Mouse (Mus musculus): ENCODE measurements around the gene D5Ertd579e. TPM values are rescaled to one million over a fixed set of nuclear protein-coding genes. Genes with fewer than 3 reads are reported as not detected.

Gene D5Ertd579e
- total and polyA plus RNA-seq, 2 experiments from 2014 or later: 34.2 to 71.1 TPM

DNA sequence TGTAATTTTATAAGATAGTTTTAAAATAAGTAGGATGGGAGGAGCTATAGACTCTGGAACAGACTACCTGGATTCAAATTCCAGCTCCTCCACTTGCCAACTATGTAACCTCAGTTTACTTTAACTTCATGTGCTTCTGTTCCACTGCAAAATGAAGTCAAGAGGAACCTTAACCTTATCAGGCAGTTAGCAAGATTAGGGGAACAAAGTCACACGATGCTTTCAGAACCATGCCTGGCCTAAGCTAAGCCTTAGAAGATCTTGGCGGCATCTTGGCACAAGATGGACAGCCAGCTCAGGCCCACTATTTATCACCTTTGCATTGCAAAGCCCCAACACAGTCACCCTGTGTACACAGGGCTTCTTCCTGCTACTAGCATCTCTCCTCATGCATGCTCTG lies 116.8 kb downstream of the D5Ertd579e start:
- H3K27ac ChIP-seq (ENCODE audit: low read depth, low read length): no peak overlapping the region
- no peaks in the 10 kb centered on the region for H3K9me3 ChIP-seq (ENCODE audit: low read length)
- WGBS: 86% methylated on average over 2 of the region's 2 CpGs
- DNase-seq (ENCODE audit: low spot score) (no peak), ATAC-seq (ENCODE audit: low FRiP score) (no peak)
- H3K4me1 ChIP-seq (ENCODE audit: insufficient read depth, low read length): peaks cover 4% of the 10 kb centered on the region; the same call in 1 of the 2 replicates
- H3K36me3 ChIP-seq (ENCODE audit: insufficient read depth, low read length): no peaks in the 10 kb centered on the region
- H3K4me2 ChIP-seq (ENCODE audit: low read depth, low read length, poor library complexity, severe bottlenecking): no peak overlapping the region
- TF ChIP-seq CTCF (IDR thresholded peaks at IDR 0.05): no peak
- no peaks in the 10 kb centered on the region for H3K27me3 ChIP-seq (ENCODE audit: insufficient read depth, low read length)
- no peak overlapping the region for H3K4me3 ChIP-seq (ENCODE audit: low read depth, low read length)
- H3K9ac ChIP-seq (replicated peaks; ENCODE audit: low read length, poor library complexity, severe bottlenecking): no peak overlapping the region

DNA sequence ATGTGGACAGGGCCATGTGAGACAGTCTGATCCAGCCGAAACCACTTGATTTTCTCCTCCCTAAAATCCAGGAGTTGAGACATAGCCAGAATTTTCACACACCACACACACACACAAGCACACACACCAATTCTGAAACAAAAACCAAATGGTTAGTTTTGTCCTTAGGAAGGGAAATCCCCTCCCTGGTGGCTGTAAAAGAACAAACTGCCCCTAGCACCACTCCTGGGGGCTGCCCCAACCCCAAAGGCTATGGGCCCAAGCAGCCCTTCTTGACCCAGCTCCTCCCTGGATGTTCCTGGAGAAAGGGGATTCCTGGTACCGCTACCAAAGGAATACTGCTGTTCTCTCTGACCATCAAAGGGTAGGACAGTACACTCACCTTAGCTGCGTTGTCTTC lies 119.4 kb downstream of the D5Ertd579e start:
- TF ChIP-seq CTCF (IDR thresholded peaks at IDR 0.05): no peak
- ATAC-seq (ENCODE audit: low FRiP score): no peak

DNA sequence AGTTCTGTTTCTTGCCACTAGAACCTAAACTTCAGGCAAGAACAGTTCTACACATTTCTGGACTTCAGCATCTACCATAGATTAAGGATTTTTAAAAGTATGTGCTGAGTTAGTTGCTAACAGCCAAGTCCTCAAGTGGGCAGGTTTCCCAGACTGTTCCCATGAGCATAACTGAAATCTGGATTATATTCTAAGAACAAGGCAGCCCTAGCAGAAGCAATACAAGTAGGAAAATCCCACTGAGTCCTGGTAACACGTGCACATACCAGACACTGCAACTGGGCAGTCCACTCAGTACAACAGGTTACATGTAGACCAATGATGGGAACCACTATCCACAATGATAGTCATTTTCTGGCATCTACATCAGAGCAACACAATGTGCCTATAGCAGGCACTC lies 120.1 kb downstream of the D5Ertd579e start:
- ATAC-seq (ENCODE audit: low FRiP score) (no peak), DNase-seq (ENCODE audit: low spot score) (no peak)
- 76% methylated on average over 1 of the region's 1 CpGs for WGBS
- Histone ChIP-seq H3K9me3 (ENCODE audit: low read length) (no peaks in the 10 kb centered on the region), H3K4me2 (ENCODE audit: low read depth, low read length, poor library complexity, severe bottlenecking) (no peak overlapping the region), H3K27me3 (ENCODE audit: insufficient read depth, low read length) (no peaks in the 10 kb centered on the region), H3K4me3 (ENCODE audit: low read depth, low read length) (no peak overlapping the region), H3K36me3 (ENCODE audit: insufficient read depth, low read length) (peaks cover 7% of the 10 kb centered on the region; the same call in 1 of the 2 replicates), H3K4me1 (ENCODE audit: insufficient read depth, low read length) (peaks cover 4% of the 10 kb centered on the region; the same call in 1 of the 2 replicates), H3K9ac (replicated peaks; ENCODE audit: low read length, poor library complexity, severe bottlenecking) (no peak overlapping the region), H3K27ac (ENCODE audit: low read depth, low read length) (no peak overlapping the region)
- TF ChIP-seq CTCF (IDR thresholded peaks at IDR 0.05): no peak

More for the DNA sequence above, 119.4 kb downstream of the D5Ertd579e start:
- H3K27me3 ChIP-seq (ENCODE audit: insufficient read depth, low read length): no peaks in the 10 kb centered on the region
- no peaks in the 10 kb centered on the region for H3K9me3 ChIP-seq (ENCODE audit: low read length)
- WGBS: 96% methylated on average over 3 of the region's 3 CpGs
- H3K27ac ChIP-seq (ENCODE audit: low read depth, low read length): no peak overlapping the region
- H3K9ac ChIP-seq (replicated peaks; ENCODE audit: low read length, poor library complexity, severe bottlenecking): no peak overlapping the region
- peaks cover 4% of the 10 kb centered on the region; the same call in 1 of the 2 replicates for H3K4me1 ChIP-seq (ENCODE audit: insufficient read depth, low read length)
- H3K4me3 ChIP-seq (ENCODE audit: low read depth, low read length): no peak overlapping the region
- no peak for DNase-seq (ENCODE audit: low spot score)
- H3K4me2 ChIP-seq (ENCODE audit: low read depth, low read length, poor library complexity, severe bottlenecking): no peak overlapping the region
- 0 out of 2 replicates have a peak, but pooled peaks cover 2% of the 10 kb centered on the region for H3K36me3 ChIP-seq (ENCODE audit: insufficient read depth, low read length)

DNA sequence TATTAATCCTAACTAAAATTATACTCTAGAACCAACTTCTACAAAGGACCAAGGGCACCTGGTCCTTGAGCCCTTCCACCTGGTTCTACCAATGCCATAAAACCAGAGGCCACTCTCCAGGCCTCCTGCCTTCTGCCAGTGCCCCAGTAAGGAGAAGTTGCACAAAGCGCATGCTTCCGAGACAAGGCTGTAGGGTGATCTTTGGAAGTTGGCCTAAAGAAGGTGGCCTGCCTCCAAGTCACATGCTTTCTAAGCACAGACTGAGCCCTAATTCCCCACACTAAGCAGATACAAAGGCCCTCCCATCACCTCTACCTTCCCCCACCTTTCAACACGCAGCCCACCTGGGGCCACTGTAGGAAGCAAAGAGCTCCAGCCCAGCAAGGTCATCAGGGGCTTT lies 120.6 kb downstream of the D5Ertd579e start:
- H3K4me1 ChIP-seq (ENCODE audit: insufficient read depth, low read length): peaks cover 4% of the 10 kb centered on the region; the same call in 1 of the 2 replicates
- no peak overlapping the region for H3K9ac ChIP-seq (replicated peaks; ENCODE audit: low read length, poor library complexity, severe bottlenecking)
- H3K27me3 ChIP-seq (ENCODE audit: insufficient read depth, low read length): no peaks in the 10 kb centered on the region
- no peaks in the 10 kb centered on the region for H3K9me3 ChIP-seq (ENCODE audit: low read length)
- TF ChIP-seq CTCF (IDR thresholded peaks at IDR 0.05): no peak
- DNase-seq (ENCODE audit: low spot score) (no peak), ATAC-seq (ENCODE audit: low FRiP score) (no peak)
- WGBS: 69% methylated on average over 3 of the region's 3 CpGs
- no peak overlapping the region for H3K4me3 ChIP-seq (ENCODE audit: low read depth, low read length)
- no peak overlapping the region for H3K4me2 ChIP-seq (ENCODE audit: low read depth, low read length, poor library complexity, severe bottlenecking)
- peaks cover 11% of the 10 kb centered on the region; the same call in 1 of the 2 replicates for H3K36me3 ChIP-seq (ENCODE audit: insufficient read depth, low read length)
- H3K27ac ChIP-seq (ENCODE audit: low read depth, low read length): no peak overlapping the region

DNA sequence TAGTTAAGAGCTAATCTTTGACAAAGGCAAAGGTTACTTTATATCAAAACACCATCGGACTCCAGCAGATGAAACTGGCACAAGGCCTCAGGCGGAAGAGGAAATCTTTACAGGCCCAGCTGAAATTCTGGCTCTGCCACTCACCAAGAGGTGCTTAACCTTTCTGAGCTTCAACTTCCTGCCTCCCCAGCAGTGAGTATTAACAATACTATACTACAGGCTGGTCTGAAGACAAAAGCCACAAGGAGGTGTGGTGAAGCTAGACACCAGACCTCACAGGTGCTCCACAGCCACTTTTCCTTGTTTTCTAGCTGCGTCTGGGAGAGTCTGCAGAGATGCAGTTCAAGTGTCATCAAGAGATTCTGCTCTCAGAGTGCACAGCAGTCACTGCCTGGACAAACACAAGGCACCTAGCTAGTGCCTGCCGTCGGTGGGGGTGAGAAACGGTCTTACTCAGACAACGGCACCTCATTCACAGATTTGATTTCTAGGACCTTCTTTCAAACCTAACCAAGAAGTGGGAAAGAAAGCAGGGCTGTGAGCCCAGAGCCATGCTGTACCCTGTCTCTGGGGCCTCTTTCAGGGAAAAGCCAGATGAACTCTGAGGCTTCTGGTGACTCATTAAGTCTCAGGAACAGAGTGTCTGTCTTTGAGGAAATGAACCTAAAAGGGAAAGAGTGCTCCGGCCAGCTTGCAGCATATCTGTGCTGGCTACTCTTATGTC lies 121.5 kb downstream of the D5Ertd579e start:
- H3K27me3 ChIP-seq (ENCODE audit: insufficient read depth, low read length): no peaks in the 10 kb centered on the region
- DNase-seq (ENCODE audit: low spot score): no peak
- no peaks in the 10 kb centered on the region for H3K9me3 ChIP-seq (ENCODE audit: low read length)
- no peak overlapping the region for H3K9ac ChIP-seq (replicated peaks; ENCODE audit: low read length, poor library complexity, severe bottlenecking)
- peaks cover 4% of the 10 kb centered on the region; the same call in 1 of the 2 replicates for H3K4me1 ChIP-seq (ENCODE audit: insufficient read depth, low read length)
- H3K4me2 ChIP-seq (ENCODE audit: low read depth, low read length, poor library complexity, severe bottlenecking): no peak overlapping the region
- no peak for ATAC-seq (ENCODE audit: low FRiP score)
- H3K27ac ChIP-seq (ENCODE audit: low read depth, low read length): no peak overlapping the region
- H3K36me3 ChIP-seq (ENCODE audit: insufficient read depth, low read length): peaks cover 11% of the 10 kb centered on the region; the same call in 1 of the 2 replicates
- TF ChIP-seq CTCF (IDR thresholded peaks at IDR 0.05): no peak
- WGBS: 62% methylated on average over 8 of the region's 8 CpGs
- no peak overlapping the region for H3K4me3 ChIP-seq (ENCODE audit: low read depth, low read length)

DNA sequence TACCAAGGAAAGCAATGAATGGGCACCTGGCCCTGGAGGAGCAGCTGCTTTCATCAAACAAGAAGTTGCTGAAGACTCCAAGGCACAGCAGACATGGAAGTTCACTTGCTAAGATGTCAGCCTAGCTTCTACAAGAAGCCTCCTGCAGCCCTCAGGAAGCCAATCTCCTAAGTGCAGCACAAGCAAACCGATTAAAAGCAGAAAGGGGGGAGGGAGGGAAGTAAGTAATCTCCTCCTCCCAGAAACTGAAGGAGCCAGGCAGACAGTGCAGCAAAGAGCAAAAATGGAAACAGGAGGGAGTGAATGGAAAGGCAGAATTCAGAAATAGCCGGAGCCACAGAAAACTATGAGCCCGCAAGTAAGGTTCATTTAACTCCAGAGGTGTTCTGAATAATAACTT lies 122.5 kb downstream of the D5Ertd579e start:
- WGBS: 65% methylated on average over 3 of the region's 3 CpGs
- no peaks in the 10 kb centered on the region for H3K27me3 ChIP-seq (ENCODE audit: insufficient read depth, low read length)
- H3K4me1 ChIP-seq (ENCODE audit: insufficient read depth, low read length): peaks cover 4% of the 10 kb centered on the region; the same call in 1 of the 2 replicates
- no peak for ATAC-seq (ENCODE audit: low FRiP score)
- no peaks in the 10 kb centered on the region for H3K9me3 ChIP-seq (ENCODE audit: low read length)
- H3K36me3 ChIP-seq (ENCODE audit: insufficient read depth, low read length): peaks cover 11% of the 10 kb centered on the region; the same call in 1 of the 2 replicates
- no peak overlapping the region for H3K27ac ChIP-seq (ENCODE audit: low read depth, low read length)
- no peak for TF ChIP-seq CTCF (IDR thresholded peaks at IDR 0.05)
- no peak overlapping the region for H3K9ac ChIP-seq (replicated peaks; ENCODE audit: low read length, poor library complexity, severe bottlenecking)
- DNase-seq (ENCODE audit: low spot score): no peak
- H3K4me2 ChIP-seq (ENCODE audit: low read depth, low read length, poor library complexity, severe bottlenecking): no peak overlapping the region
- no peak overlapping the region for H3K4me3 ChIP-seq (ENCODE audit: low read depth, low read length)
